ENCODE assay signal across 16 mouse cellular contexts in the genomic region with DNA sequence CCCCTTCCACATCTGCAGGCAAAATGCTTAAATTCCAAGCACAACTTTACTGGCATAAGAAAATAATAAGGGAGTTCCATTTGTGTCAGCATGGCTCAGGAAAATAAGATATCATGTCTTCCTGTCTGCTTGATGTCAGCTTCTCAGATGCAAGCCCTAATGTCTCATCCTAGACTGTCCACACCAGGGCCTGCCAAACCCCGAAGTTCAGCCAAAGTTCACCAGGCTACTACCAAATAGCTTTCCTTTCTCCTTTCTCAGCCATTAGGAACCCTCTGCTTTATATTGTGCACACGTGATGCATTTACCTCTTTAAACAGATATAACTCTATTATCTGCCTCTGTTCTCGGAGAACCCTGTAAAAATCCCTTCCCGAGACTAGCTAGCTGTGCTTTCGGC.
DNase-seq lines count a peak whose midpoint lies in the region; ATAC-seq and TF ChIP-seq lines count a peak whose summit lies in the region.
"Had no signal": no experiment of that assay in that cellular context is flagged by ENCODE, and none has a peak within 500 bp of the region (broad histone marks: within the 10 kb centered on the region; RNA-seq: fewer than 3 reads in every experiment).

No protein-coding gene starts in this region.

- no peak overlapping the region for H3K4me3 ChIP-seq in intestine, embryonic 14.5 days (ENCODE audit: low read depth, low read length)
- no peak overlapping the region for H3K4me3 ChIP-seq in intestine, postnatal 0 days (ENCODE audit: low read depth, low read length)
- no peak overlapping the region for H3K4me3 ChIP-seq in stomach, embryonic 14.5 days (ENCODE audit: low read depth, low read length)
- H3K4me3 ChIP-seq in stomach, postnatal 0 days (ENCODE audit: low read depth, low read length), result no peak overlapping the region
- H3K4me3 ChIP-seq: neural tube, embryonic 13.5 days; stomach, embryonic 15.5 days had no signal

- H3K4me2 ChIP-seq in intestine, embryonic 14.5 days (ENCODE audit: low read length), result no peak overlapping the region
- H3K4me2 ChIP-seq in intestine, postnatal 0 days (replicated peaks; ENCODE audit: low read depth), result no peak overlapping the region
- H3K4me2 ChIP-seq in stomach, embryonic 14.5 days (replicated peaks; ENCODE audit: low read depth, low read length), result no peak overlapping the region
- H3K4me2 ChIP-seq in stomach, postnatal 0 days (replicated peaks; ENCODE audit: low read depth), result no peak overlapping the region
- H3K4me2 ChIP-seq: neural tube, embryonic 13.5 days; stomach, embryonic 15.5 days had no signal

- peak; percentile 74; the same call in 1 of the 2 replicates for ATAC-seq in intestine, embryonic 14.5 days (replicated peaks; ENCODE audit: low FRiP score, low TSS enrichment, low read depth)
- ATAC-seq in intestine, postnatal 0 days, result no peak
- ATAC-seq in stomach, embryonic 14.5 days (ENCODE audit: insufficient number of reproducible peaks, insufficient read depth, low FRiP score, low read depth), result peak; percentile 67; the same call in 1 of the 2 replicates
- no peak for ATAC-seq in stomach, postnatal 0 days (ENCODE audit: low FRiP score, low TSS enrichment)
- ATAC-seq: CD4-positive, CD25-positive, alpha-beta regulatory T cell, adult 4 months; inflammation-experienced regulatory T-cells, adult 6 months had no signal

- peak overlapping the region; percentile 29; the same call in 1 of the 2 replicates for H3K27ac ChIP-seq in intestine, embryonic 14.5 days (ENCODE audit: low read depth)
- no peak overlapping the region for H3K27ac ChIP-seq in intestine, postnatal 0 days (ENCODE audit: low read depth, low read length)
- H3K27ac ChIP-seq in stomach, embryonic 14.5 days (ENCODE audit: low read length), result no peak overlapping the region
- H3K27ac ChIP-seq in stomach, postnatal 0 days (replicated peaks), result no peak overlapping the region
- H3K27ac ChIP-seq: liver, embryonic 14.5 days; neural tube, embryonic 13.5 days; stomach, embryonic 15.5 days had no signal

- H3K9ac ChIP-seq in intestine, embryonic 14.5 days (ENCODE audit: low read length), result no peak overlapping the region
- no peak overlapping the region for H3K9ac ChIP-seq in intestine, postnatal 0 days (ENCODE audit: low read depth, low read length)
- no peak overlapping the region for H3K9ac ChIP-seq in stomach, embryonic 14.5 days (replicated peaks; ENCODE audit: low read depth, low read length)
- no peak overlapping the region for H3K9ac ChIP-seq in stomach, postnatal 0 days (ENCODE audit: low read length)
- H3K9ac ChIP-seq: liver, embryonic 14.5 days; neural tube, embryonic 13.5 days; stomach, embryonic 15.5 days had no signal

- TF ChIP-seq CTCF in intestine, postnatal 0 days (IDR thresholded peaks at IDR 0.05; ENCODE audit: low read depth), result no peak
- no peak for TF ChIP-seq CTCF in stomach, postnatal 0 days (IDR thresholded peaks at IDR 0.05; ENCODE audit: low read depth)

- no peak for TF ChIP-seq EP300 in stomach, postnatal 0 days (optimal IDR thresholded peaks at IDR 0.05)

- H3K9me3 ChIP-seq in intestine, embryonic 14.5 days (ENCODE audit: control insufficient read depth, low read length), result no peaks in the 10 kb centered on the region
- H3K9me3 ChIP-seq in intestine, postnatal 0 days (ENCODE audit: control insufficient read depth), result no peaks in the 10 kb centered on the region
- no peaks in the 10 kb centered on the region for H3K9me3 ChIP-seq in stomach, embryonic 14.5 days (ENCODE audit: control insufficient read depth, low read depth, low read length)
- H3K9me3 ChIP-seq in stomach, postnatal 0 days (ENCODE audit: control insufficient read depth, low read length), result no peaks in the 10 kb centered on the region
- H3K9me3 ChIP-seq: neural tube, embryonic 13.5 days; stomach, embryonic 15.5 days had no signal

- H3K36me3 ChIP-seq in intestine, embryonic 14.5 days (ENCODE audit: control insufficient read depth, insufficient read depth, low read length), result no peaks in the 10 kb centered on the region
- H3K36me3 ChIP-seq in intestine, postnatal 0 days (ENCODE audit: control insufficient read depth, insufficient read depth), result no peaks in the 10 kb centered on the region
- H3K36me3 ChIP-seq in stomach, embryonic 14.5 days (ENCODE audit: control insufficient read depth, insufficient read depth, low read length), result no peaks in the 10 kb centered on the region
- H3K36me3 ChIP-seq in stomach, postnatal 0 days (ENCODE audit: control insufficient read depth, insufficient read depth, low read length), result no peaks in the 10 kb centered on the region
- H3K36me3 ChIP-seq: neural tube, embryonic 13.5 days; stomach, embryonic 15.5 days had no signal

- no peaks in the 10 kb centered on the region for H3K27me3 ChIP-seq in intestine, embryonic 14.5 days (replicated peaks; ENCODE audit: control insufficient read depth, insufficient read depth, low read length)
- H3K27me3 ChIP-seq in intestine, postnatal 0 days (replicated peaks; ENCODE audit: control insufficient read depth, insufficient read depth, low read length), result no peaks in the 10 kb centered on the region
- H3K27me3 ChIP-seq in stomach, embryonic 14.5 days (ENCODE audit: control insufficient read depth, insufficient read depth, low read length), result no peaks in the 10 kb centered on the region
- H3K27me3 ChIP-seq in stomach, postnatal 0 days (ENCODE audit: control insufficient read depth, insufficient read depth, low read length), result no peaks in the 10 kb centered on the region
- H3K27me3 ChIP-seq: neural tube, embryonic 13.5 days; stomach, embryonic 15.5 days had no signal

- no peak for DNase-seq in intestine, embryonic 14.5 days (ENCODE audit: low spot score)
- DNase-seq in stomach, postnatal 0 days (ENCODE audit: low spot score), result no peak
- peak; percentile 54 for DNase-seq in gastrocnemius, postnatal 10 days
- peak; percentile 17 for DNase-seq in lung, postnatal 36 days
- DNase-seq in layer of hippocampus, postnatal 10 days (ENCODE audit: low spot score in 2 of 2), result no peak
- DNase-seq in thymus, postnatal 10 days (ENCODE audit: low spot score in 2 of 2), result no peak
- DNase-seq: adrenal gland, postnatal 25 days; cerebellum, adult 9-10 months; thymus, postnatal 25 days had no signal

- 55% methylated on average over 5 of the region's 5 CpGs for WGBS in intestine, embryonic 14.5 days
- WGBS in intestine, postnatal 0 days, result 54% methylated on average over 5 of the region's 5 CpGs
- 63% methylated on average over 5 of the region's 5 CpGs for WGBS in stomach, embryonic 14.5 days
- WGBS in stomach, postnatal 0 days, result 75% methylated on average over 5 of the region's 5 CpGs

- no peaks in the 10 kb centered on the region for H3K4me1 ChIP-seq in intestine, embryonic 14.5 days (replicated peaks; ENCODE audit: control insufficient read depth, insufficient read depth, low read length)
- no peaks in the 10 kb centered on the region for H3K4me1 ChIP-seq in intestine, postnatal 0 days (replicated peaks; ENCODE audit: control insufficient read depth, insufficient read depth, low read length)
- no peaks in the 10 kb centered on the region for H3K4me1 ChIP-seq in stomach, embryonic 14.5 days (ENCODE audit: control insufficient read depth, insufficient read depth, low read length)
- no peaks in the 10 kb centered on the region for H3K4me1 ChIP-seq in stomach, postnatal 0 days (replicated peaks; ENCODE audit: control insufficient read depth, insufficient read depth)
- H3K4me1 ChIP-seq: neural tube, embryonic 13.5 days; stomach, embryonic 15.5 days had no signal

Comparison
In these comparisons a context has a peak if more than half of its experiments do, and no peak if none do; other contexts are left out.
1. ATAC-seq: peak in intestine, embryonic 14.5 days (single experiment) and stomach, embryonic 14.5 days (single experiment); none in intestine, postnatal 0 days (single experiment) and stomach, postnatal 0 days (single experiment).
2. DNase-seq: peak in gastrocnemius, postnatal 10 days (single experiment) and lung, postnatal 36 days (single experiment); none in intestine, embryonic 14.5 days (single experiment), stomach, postnatal 0 days (single experiment), layer of hippocampus, postnatal 10 days (0 of 2) and thymus, postnatal 10 days (0 of 2).